Mouse (Mus musculus) cerebellum, adult 2 months (tissue): ENCODE measurements around the gene Slco2b1.
"Not testable (repeated sequence)": the region's sequence is repeated elsewhere in the genome, so short reads cannot be mapped to it uniquely, and the experiment has no call there.

Experiments used
- CTCF ChIP-seq: fragments of 200-500 bp; IDR thresholded peaks from 2 replicates; pipeline ENCODE4 v1.5.1; 2011; ENCODE audit warnings: low read depth, mild to moderate bottlenecking, control low read depth, low read length, moderate library complexity, borderline replicate concordance; ENCODE audit not compliant: insufficient read depth
- POLR2A ChIP-seq: fragments of 200-500 bp; IDR thresholded peaks from 2 replicates; pipeline ENCODE4 v1.6.1; 2011; ENCODE audit warnings: low read length, control low read depth, borderline replicate concordance; ENCODE audit not compliant: insufficient read depth

- not testable (repeated sequence) for TF ChIP-seq CTCF, POLR2A
Measured at GRCm38 (mm10) chr7:99735491-99735890, 24.4 kb upstream of the Slco2b1 start.
